Mouse (Mus musculus) forebrain, embryonic 15.5 days (tissue): ENCODE data around the gene Fam53b. TPM values are rescaled to one million over a fixed set of nuclear protein-coding genes. Genes with fewer than 3 reads are reported as not detected.
A peak's percentile ranks its signal among the peaks of the same experiment; 100 is the strongest.

Source experiments
- ATAC-seq: fragments of 200-750 bp; cut with Nextera tagmentation; replicated peaks from 2 replicates; pipeline ENCODE4 v1.8.0; 2017; ENCODE audit warnings: mild to moderate bottlenecking, moderate TSS enrichment, moderate library complexity
- H3K27ac ChIP-seq: fragments of 300-500 bp; sonication (generic); replicated peaks from 2 replicates; pipeline ENCODE4 v1.5.1; 2015; ENCODE audit warnings: mild to moderate bottlenecking, inconsistent platforms
- H3K27me3 ChIP-seq: fragments of 300-500 bp; sonication (generic); 2 replicates; pipeline ENCODE4 v1.6.1; 2015; ENCODE audit warnings: inconsistent platforms
- H3K36me3 ChIP-seq: fragments of 300-500 bp; sonication (generic); 2 replicates; pipeline ENCODE4 v1.6.1; 2015; ENCODE audit warnings: mild to moderate bottlenecking, inconsistent platforms
- H3K4me1 ChIP-seq: fragments of 300-500 bp; sonication (generic); 2 replicates; pipeline ENCODE4 v1.6.1; 2015; ENCODE audit warnings: inconsistent platforms
- H3K4me2 ChIP-seq: fragments of 300-500 bp; sonication (generic); replicated peaks from 2 replicates; pipeline ENCODE4 v1.6.1; 2015; ENCODE audit warnings: mild to moderate bottlenecking, inconsistent platforms
- H3K4me3 ChIP-seq: fragments of 300-500 bp; sonication (generic); 2 replicates; pipeline ENCODE4 v1.5.1; 2015; ENCODE audit warnings: mild to moderate bottlenecking, inconsistent platforms
- H3K9ac ChIP-seq: fragments of 300-500 bp; sonication (generic); replicated peaks from 2 replicates; pipeline ENCODE4 v1.6.1; 2015; ENCODE audit warnings: mild to moderate bottlenecking, inconsistent platforms
- H3K9me3 ChIP-seq: fragments of 300-500 bp; sonication (generic); 2 replicates; pipeline ENCODE4 v1.6.1; 2016; ENCODE audit warnings: inconsistent platforms
- WGBS: fragments of 180-500 bp; shearing (Covaris S2); methylation state at CpG from one replicate; pipeline ENCODE4 v1.1.7; 2015; ENCODE audit warnings: mixed read lengths; 5-methylcytosine and 5-hydroxymethylcytosine counted together
- polyA plus RNA-seq: library from polyadenylated mRNA; unstranded; fragments of >200 nt; fragmentation: Nextera tagmentation; extraction: Ambion mirVana; gene quantifications from 2 replicates; pipeline ENCODE4 v1.2.1, GENCODE M21; 2015

Gene Fam53b
- polyA plus RNA-seq, 1 experiment from 2014 or later: 27.8 TPM

- WGBS: 89% methylated on average over 5 of the region's 5 CpGs
- H3K4me2 ChIP-seq: no peak overlapping the region
- no peak for ATAC-seq
Observed at GRCm38 (mm10) chr7:132801509-132801908, 12.2 kb downstream of the Fam53b start.

GRCm38 (mm10) chr7:132800868-132801267, 12.8 kb downstream of the Fam53b start:
- 81% methylated on average over 10 of the region's 10 CpGs for WGBS
- no peak overlapping the region for H3K4me2 ChIP-seq
- H3K27me3 ChIP-seq: no peaks in the 10 kb centered on the region
- H3K4me3 ChIP-seq: no peak overlapping the region
- H3K9me3 ChIP-seq: no peaks in the 10 kb centered on the region
- ATAC-seq: no peak
- H3K4me1 ChIP-seq: peaks cover 18% of the 10 kb centered on the region
- H3K27ac ChIP-seq: no peak overlapping the region
- H3K36me3 ChIP-seq: no peaks in the 10 kb centered on the region
- H3K9ac ChIP-seq: no peak overlapping the region

More at GRCm38 (mm10) chr7:132801509-132801908, 12.2 kb downstream of the Fam53b start:
- Histone ChIP-seq H3K36me3 (no peaks in the 10 kb centered on the region), H3K9ac (no peak overlapping the region), H3K9me3 (no peaks in the 10 kb centered on the region), H3K4me3 (no peak overlapping the region), H3K4me1 (peaks cover 24% of the 10 kb centered on the region), H3K27me3 (no peaks in the 10 kb centered on the region), H3K27ac (no peak overlapping the region)

GRCm38 (mm10) chr7:132799119-132800016, 14.3 kb downstream of the Fam53b start:
- Histone ChIP-seq H3K9me3 (no peaks in the 10 kb centered on the region), H3K4me2 (no peak overlapping the region), H3K9ac (no peak overlapping the region; the same call in 1 of the 2 replicates), H3K4me3 (no peak overlapping the region), H3K4me1 (0 out of 2 replicates have a peak, but pooled peaks cover 5% of the 10 kb centered on the region), H3K36me3 (no peaks in the 10 kb centered on the region), H3K27me3 (no peaks in the 10 kb centered on the region), H3K27ac (no peak overlapping the region)
- ATAC-seq: no peak
- 93% methylated on average over 5 of the region's 5 CpGs for WGBS

GRCm38 (mm10) chr7:132795141-132795540, 18.5 kb downstream of the Fam53b start:
- no peaks in the 10 kb centered on the region for H3K4me1 ChIP-seq
- no peak overlapping the region for H3K27ac ChIP-seq
- WGBS: 90% methylated on average over 5 of the region's 5 CpGs
- no peaks in the 10 kb centered on the region for H3K9me3 ChIP-seq
- no peak overlapping the region for H3K4me2 ChIP-seq
- no peaks in the 10 kb centered on the region for H3K27me3 ChIP-seq
- H3K36me3 ChIP-seq: no peaks in the 10 kb centered on the region
- no peak overlapping the region for H3K4me3 ChIP-seq
- ATAC-seq: no peak
- H3K9ac ChIP-seq: no peak overlapping the region

- 65% methylated on average over 6 of the region's 6 CpGs for WGBS
- H3K27ac ChIP-seq: no peak overlapping the region
- no peaks in the 10 kb centered on the region for H3K4me1 ChIP-seq
- no peak overlapping the region for H3K4me3 ChIP-seq
- no peak overlapping the region for H3K9ac ChIP-seq
- H3K9me3 ChIP-seq: no peaks in the 10 kb centered on the region
- H3K4me2 ChIP-seq: no peak overlapping the region
- H3K36me3 ChIP-seq: no peaks in the 10 kb centered on the region
- H3K27me3 ChIP-seq: no peaks in the 10 kb centered on the region
- ATAC-seq: no peak
Observed at GRCm38 (mm10) chr7:132793467-132793866, 20.2 kb downstream of the Fam53b start.

GRCm38 (mm10) chr7:132790447-132791219, 23.1 kb downstream of the Fam53b start:
- Histone ChIP-seq H3K9ac (no peak overlapping the region), H3K9me3 (no peaks in the 10 kb centered on the region), H3K4me1 (peaks cover 12% of the 10 kb centered on the region), H3K4me3 (no peak overlapping the region), H3K27me3 (no peaks in the 10 kb centered on the region), H3K4me2 (no peak overlapping the region), H3K27ac (no peak overlapping the region), H3K36me3 (no peaks in the 10 kb centered on the region)
- no peak for ATAC-seq
- WGBS: 85% methylated on average over 14 of the region's 14 CpGs

GRCm38 (mm10) chr7:132788826-132789225, 24.9 kb downstream of the Fam53b start:
- Histone ChIP-seq H3K4me3 (no peak overlapping the region), H3K36me3 (no peaks in the 10 kb centered on the region), H3K9me3 (no peaks in the 10 kb centered on the region), H3K4me2 (no peak overlapping the region), H3K27ac (no peak overlapping the region), H3K4me1 (peaks cover 19% of the 10 kb centered on the region), H3K9ac (no peak overlapping the region), H3K27me3 (no peaks in the 10 kb centered on the region)
- WGBS: 93% methylated on average over 13 of the region's 13 CpGs
- ATAC-seq: no peak

GRCm38 (mm10) chr7:132787496-132788190, 26.0 kb downstream of the Fam53b start:
- WGBS: 88% methylated on average over 4 of the region's 4 CpGs

GRCm38 (mm10) chr7:132787022-132787421, 26.7 kb downstream of the Fam53b start:
- H3K36me3 ChIP-seq: no peaks in the 10 kb centered on the region
- H3K27me3 ChIP-seq: no peaks in the 10 kb centered on the region
- no peak for ATAC-seq
- H3K27ac ChIP-seq: no peak overlapping the region
- no peak overlapping the region for H3K4me2 ChIP-seq
- peaks cover 21% of the 10 kb centered on the region for H3K4me1 ChIP-seq
- H3K9ac ChIP-seq: no peak overlapping the region
- H3K9me3 ChIP-seq: no peaks in the 10 kb centered on the region
- no peak overlapping the region for H3K4me3 ChIP-seq
- 94% methylated on average over 4 of the region's 4 CpGs for WGBS

More at GRCm38 (mm10) chr7:132787496-132788190, 26.0 kb downstream of the Fam53b start:
- Histone ChIP-seq H3K9me3 (no peaks in the 10 kb centered on the region), H3K4me1 (peaks cover 20% of the 10 kb centered on the region), H3K36me3 (no peaks in the 10 kb centered on the region), H3K4me3 (no peak overlapping the region), H3K4me2 (no peak overlapping the region), H3K27ac (no peak overlapping the region), H3K9ac (no peak overlapping the region), H3K27me3 (no peaks in the 10 kb centered on the region)
- ATAC-seq: no peak

GRCm38 (mm10) chr7:132786522-132786921, 27.2 kb downstream of the Fam53b start:
- Histone ChIP-seq H3K4me2 (no peak overlapping the region), H3K4me3 (no peak overlapping the region), H3K36me3 (no peaks in the 10 kb centered on the region), H3K27ac (peak overlapping the region; percentile 27), H3K9me3 (no peaks in the 10 kb centered on the region), H3K27me3 (no peaks in the 10 kb centered on the region), H3K9ac (peak overlapping the region; percentile 13; the same call in 1 of the 2 replicates), H3K4me1 (peaks cover 26% of the 10 kb centered on the region)
- ATAC-seq: no peak; the same call in 1 of the 2 replicates
- WGBS: 37% methylated on average over 4 of the region's 4 CpGs

- no peak for ATAC-seq
- Histone ChIP-seq H3K27me3 (no peaks in the 10 kb centered on the region), H3K9me3 (no peaks in the 10 kb centered on the region), H3K4me2 (no peak overlapping the region), H3K9ac (peak overlapping the region; percentile 13; the same call in 1 of the 2 replicates), H3K27ac (peak overlapping the region; percentile 27; the same call in 1 of the 2 replicates), H3K4me1 (peaks cover 31% of the 10 kb centered on the region), H3K36me3 (no peaks in the 10 kb centered on the region), H3K4me3 (no peak overlapping the region)
- 59% methylated on average over 7 of the region's 7 CpGs for WGBS
Observed at GRCm38 (mm10) chr7:132786011-132786410, 27.7 kb downstream of the Fam53b start.
